Mouse (Mus musculus) megakaryocyte, embryonic 14.5 days (primary cell): ENCODE measurements around the gene Setd7. TPM values are rescaled to one million over a fixed set of nuclear protein-coding genes. Genes with fewer than 3 reads are reported as not detected.
A peak's percentile ranks its signal among the peaks of the same experiment; 100 is the strongest.

Source experiments
- H3K27me3 ChIP-seq: replicated peaks from 2 replicates; pipeline ENCODE3; 2012; ENCODE audit warnings: inconsistent platforms
- H3K36me3 ChIP-seq: replicated peaks from 2 replicates; pipeline ENCODE3; 2012; ENCODE audit warnings: low read length, inconsistent platforms, mixed read lengths
- H3K4me1 ChIP-seq: 2 replicates; pipeline ENCODE4 v1.6.1; 2012; ENCODE audit warnings: inconsistent platforms
- H3K4me3 ChIP-seq: replicated peaks from 2 replicates; pipeline ENCODE3; 2012; ENCODE audit warnings: moderate library complexity, mild to moderate bottlenecking, inconsistent platforms
- H3K9me3 ChIP-seq: 2 replicates; pipeline ENCODE4 v1.6.1; 2012; ENCODE audit warnings: inconsistent platforms
- FLI1 ChIP-seq: IDR thresholded peaks from 2 replicates; pipeline ENCODE4 v1.6.1; 2012; ENCODE audit warnings: low read length, inconsistent platforms, mixed read lengths
- GATA1 ChIP-seq: IDR thresholded peaks from 3 replicates; pipeline ENCODE4 v1.6.1; 2012; ENCODE audit warnings: mixed read lengths, low read length, inconsistent platforms, borderline replicate concordance
- polyA plus RNA-seq: library from polyadenylated mRNA; stranded (reverse); fragments of >175 nt; gene quantifications from 2 replicates; pipeline ENCODE4 v1.2.3, GENCODE M21; 2012; ENCODE audit warnings: low replicate concordance; ENCODE audit not compliant: insufficient read depth

The Setd7 gene
- polyA plus RNA-seq, 1 experiment = 5.0 TPM

DNA sequence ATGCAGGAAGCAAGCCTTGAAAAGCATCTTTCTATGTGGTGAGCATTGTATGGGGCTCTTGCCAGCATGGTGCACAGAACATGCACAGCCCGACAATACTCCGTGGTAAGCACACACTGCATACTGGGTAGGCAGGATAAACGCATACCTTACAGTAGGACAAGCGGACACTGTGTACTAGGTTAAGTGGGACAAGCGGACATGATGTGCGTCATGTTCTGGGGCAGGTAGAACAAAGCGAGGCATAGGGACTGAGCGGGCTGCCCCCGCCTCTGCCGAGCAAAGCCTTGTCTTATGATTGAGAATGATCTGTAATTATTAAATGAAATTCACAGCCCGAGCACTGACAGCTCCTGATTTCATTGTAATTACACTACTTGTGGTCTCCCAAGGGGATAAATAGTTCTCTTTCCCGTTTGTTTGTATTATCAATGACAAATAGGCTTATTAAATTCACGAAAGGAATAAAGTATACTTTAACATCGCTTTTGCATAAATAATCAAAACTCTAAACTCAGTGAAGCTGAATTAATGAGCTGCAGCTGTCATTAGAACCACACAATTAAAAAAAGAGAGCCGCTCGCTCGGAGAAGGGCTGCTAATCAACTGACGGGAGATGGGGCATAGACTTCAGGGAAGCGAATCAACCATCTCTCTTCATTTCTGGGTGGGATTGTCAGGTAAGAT, 16.1 kb downstream of the Setd7 start:
- Histone ChIP-seq H3K36me3 (peaks cover 100% of the 10 kb centered on the region), H3K9me3 (no peaks in the 10 kb centered on the region), H3K4me3 (peak overlapping the region; percentile 53), H3K4me1 (peaks cover 39% of the 10 kb centered on the region), H3K27me3 (no peaks in the 10 kb centered on the region)
- TF ChIP-seq FLI1 (no peak), GATA1 (no peak)

DNA sequence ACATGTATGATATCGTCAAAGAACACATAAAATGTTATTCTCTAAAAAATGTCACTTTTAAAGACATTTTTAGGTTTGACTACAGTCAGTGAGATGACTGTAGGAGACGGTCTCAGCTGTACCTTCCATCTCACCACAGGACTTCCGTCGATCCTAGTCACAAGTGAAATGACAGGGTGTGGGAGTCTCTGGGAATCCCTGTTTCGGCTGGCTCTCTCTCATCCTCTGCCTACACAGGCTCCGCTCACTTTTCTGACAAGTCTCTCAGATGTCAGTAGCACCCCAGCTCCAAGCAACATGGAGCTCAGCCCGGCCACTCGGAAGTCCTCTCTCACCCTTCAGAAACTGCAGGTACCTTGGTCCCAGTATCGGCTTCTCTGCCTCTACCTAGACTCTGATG, 20.0 kb downstream of the Setd7 start:
- H3K36me3 ChIP-seq = peaks cover 99% of the 10 kb centered on the region
- no peak overlapping the region for H3K4me3 ChIP-seq
- no peaks in the 10 kb centered on the region for H3K27me3 ChIP-seq
- H3K9me3 ChIP-seq = no peaks in the 10 kb centered on the region
- TF ChIP-seq GATA1 (no peak), FLI1 (no peak)
- peaks cover 20% of the 10 kb centered on the region for H3K4me1 ChIP-seq

DNA sequence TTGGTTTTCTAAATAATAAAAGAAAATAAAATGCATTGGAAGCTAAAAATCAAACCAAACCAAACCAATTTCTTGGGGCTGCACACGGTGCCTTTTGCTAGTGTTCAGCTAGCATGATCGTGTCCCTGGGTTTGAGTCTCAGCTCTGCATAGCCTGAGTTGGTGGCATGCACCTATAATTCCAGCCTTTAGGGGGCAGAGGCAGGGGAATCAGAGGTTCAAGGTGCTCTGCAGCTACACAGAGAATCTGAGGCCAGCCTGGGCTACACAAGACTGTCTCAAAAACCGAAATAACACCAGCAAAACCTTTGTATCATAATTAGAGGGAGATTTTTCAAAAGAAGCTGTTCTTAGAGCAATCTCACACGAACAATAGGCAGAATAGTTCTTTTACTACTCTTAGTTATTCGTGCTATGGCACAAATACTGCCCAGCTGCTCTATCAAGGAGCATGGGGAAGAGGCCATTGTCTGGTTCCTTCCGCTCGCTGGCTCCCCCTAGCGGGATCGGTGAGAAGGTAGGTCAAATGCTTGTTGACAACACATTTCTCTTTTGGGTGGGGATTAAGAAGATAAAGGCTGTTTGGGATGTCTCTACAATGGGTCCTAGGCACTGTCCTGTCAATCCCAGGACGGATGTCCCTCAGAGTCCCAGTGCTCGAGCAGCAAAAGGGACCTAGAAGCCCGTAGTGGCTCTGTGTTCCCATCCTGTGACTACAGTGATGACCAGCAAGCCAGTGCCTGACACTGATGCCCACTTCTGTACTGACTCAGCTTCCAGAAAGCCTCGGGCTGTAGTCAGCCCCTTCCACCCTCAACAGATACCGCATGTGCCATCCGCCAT, 20.9 kb downstream of the Setd7 start:
- Histone ChIP-seq H3K27me3 (no peaks in the 10 kb centered on the region), H3K4me3 (no peak overlapping the region), H3K9me3 (no peaks in the 10 kb centered on the region), H3K36me3 (peaks cover 97% of the 10 kb centered on the region), H3K4me1 (peaks cover 20% of the 10 kb centered on the region)
- TF ChIP-seq GATA1 = no peak
- no peak for TF ChIP-seq FLI1

DNA sequence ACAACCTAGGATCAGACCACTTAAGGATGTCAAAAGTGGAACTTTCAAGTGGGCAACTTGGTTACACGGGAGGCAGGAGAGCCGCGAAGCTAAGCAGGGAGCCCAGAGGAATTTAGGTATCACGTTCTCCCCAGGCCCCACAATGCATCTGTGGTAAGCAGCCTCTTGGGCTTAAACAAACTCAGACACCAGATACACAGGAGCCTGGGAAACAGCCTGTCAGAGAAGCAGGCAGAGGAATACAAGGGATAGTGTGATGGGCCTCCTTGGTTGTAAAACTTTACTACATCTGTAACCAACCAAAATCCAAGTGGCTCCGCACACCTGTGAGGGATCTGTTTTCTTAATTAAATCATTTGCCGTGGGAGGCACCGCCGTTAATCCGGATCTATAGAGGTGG, 26.7 kb downstream of the Setd7 start:
- TF ChIP-seq GATA1 (no peak), FLI1 (no peak)
- Histone ChIP-seq H3K27me3 (no peaks in the 10 kb centered on the region), H3K9me3 (no peaks in the 10 kb centered on the region), H3K4me3 (no peak overlapping the region), H3K36me3 (peaks cover 97% of the 10 kb centered on the region), H3K4me1 (no peaks in the 10 kb centered on the region)

DNA sequence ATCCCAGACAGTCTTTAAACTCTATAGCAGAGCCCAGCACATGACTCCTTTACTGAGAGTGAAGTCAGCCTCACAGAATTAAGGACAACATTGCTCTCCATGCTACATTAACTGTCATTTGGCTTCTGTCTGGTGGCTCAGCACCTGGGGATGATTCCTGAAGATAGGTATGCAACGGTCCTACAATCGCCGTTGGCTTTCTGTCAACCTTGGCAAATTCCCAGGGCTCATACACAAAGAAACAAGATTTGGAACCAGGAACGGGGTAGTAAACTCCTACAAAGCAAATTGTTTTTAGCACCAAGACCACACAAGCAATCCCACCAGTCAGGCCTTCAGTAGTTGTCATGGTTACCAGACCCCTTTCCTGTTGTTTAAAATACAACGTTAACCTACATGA, 27.1 kb downstream of the Setd7 start:
- TF ChIP-seq FLI1 = no peak
- TF ChIP-seq GATA1 = no peak
- Histone ChIP-seq H3K9me3 (no peaks in the 10 kb centered on the region), H3K4me3 (no peak overlapping the region), H3K36me3 (peaks cover 97% of the 10 kb centered on the region), H3K4me1 (no peaks in the 10 kb centered on the region), H3K27me3 (no peaks in the 10 kb centered on the region)

DNA sequence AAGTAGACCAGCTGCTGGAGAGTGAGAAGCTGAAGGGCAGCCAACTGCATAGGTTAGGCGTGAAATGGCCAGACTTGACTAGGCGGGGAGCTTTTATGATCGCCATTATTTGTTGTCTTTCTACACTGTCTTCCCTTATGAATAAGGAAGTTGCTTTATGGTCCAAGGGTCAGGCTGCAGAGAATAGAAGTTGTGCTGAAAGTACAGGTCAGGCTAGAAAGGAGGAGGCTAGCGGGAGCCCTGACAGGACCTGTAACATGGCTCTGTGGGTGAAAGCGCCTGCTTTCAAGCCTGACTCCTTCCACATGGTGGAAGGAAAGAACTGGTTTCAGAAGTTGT, 28.4 kb downstream of the Setd7 start:
- Histone ChIP-seq H3K36me3 (peaks cover 96% of the 10 kb centered on the region), H3K27me3 (no peaks in the 10 kb centered on the region), H3K9me3 (no peaks in the 10 kb centered on the region), H3K4me1 (no peaks in the 10 kb centered on the region), H3K4me3 (no peak overlapping the region)
- TF ChIP-seq FLI1 (no peak), GATA1 (no peak)

DNA sequence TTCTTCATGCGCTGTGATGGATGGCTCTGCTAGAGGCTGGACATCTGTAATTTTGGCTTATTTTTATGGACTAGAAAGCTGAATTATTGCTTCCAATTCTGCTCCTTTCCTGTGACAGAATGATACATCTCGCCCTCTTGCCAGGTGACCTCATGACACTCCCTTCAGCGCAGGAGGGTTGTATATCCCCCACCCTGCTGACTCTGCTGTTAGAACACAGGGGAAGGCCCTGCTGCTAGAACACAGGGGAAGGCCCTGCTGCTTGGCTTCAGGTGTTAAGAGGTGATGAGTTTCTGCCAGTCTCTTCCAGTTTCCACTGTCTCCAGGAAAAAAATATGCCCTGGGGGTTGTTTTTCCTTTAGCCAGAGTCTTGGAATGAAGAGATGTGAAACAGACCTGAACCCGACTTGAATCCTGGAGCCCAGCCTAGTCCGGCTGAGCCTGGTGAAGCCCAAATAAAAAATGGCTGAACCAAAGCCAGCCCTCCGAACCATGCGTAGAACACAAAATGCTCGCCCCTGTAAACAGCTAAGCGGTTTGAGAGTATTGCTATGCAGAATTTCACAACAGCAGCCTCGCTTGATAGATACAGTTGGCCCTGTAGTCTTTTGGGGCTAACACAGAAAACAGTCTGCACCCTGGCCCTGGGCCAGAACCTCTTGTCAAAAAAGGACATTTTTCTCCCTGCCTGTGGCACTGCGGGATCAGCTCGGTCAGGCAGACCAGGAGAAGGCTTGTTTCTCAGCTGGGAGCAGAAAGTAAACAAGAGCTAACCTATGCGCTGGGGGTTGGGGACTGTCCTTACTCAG, 29.0 kb downstream of the Setd7 start:
- no peaks in the 10 kb centered on the region for H3K27me3 ChIP-seq
- TF ChIP-seq GATA1 (no peak), FLI1 (no peak)
- peaks cover 97% of the 10 kb centered on the region for H3K36me3 ChIP-seq
- no peaks in the 10 kb centered on the region for H3K9me3 ChIP-seq
- H3K4me1 ChIP-seq = no peaks in the 10 kb centered on the region; the same call in 1 of the 2 replicates
- H3K4me3 ChIP-seq = no peak overlapping the region

DNA sequence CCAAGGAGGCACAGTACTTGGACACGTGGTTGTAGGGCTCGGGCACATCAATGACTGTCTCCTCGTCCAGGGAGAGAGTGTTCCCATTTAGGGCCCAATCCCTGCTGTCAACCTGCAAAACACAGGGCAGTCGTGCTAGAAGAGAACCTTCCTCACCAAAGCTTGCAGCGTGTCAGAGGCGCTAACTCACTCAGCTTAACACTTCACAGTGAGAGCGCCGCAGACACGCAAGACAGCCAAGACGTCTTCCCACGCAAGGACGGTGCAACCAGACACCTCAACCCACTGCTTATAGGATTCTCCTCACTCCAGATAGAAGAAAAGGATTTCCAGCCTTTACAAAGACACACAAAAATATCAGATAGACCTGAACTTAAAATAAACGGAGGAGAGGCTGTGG, 33.8 kb downstream of the Setd7 start:
- TF ChIP-seq GATA1 (no peak), FLI1 (no peak)
- no peaks in the 10 kb centered on the region; the same call in 1 of the 2 replicates for H3K4me1 ChIP-seq
- H3K27me3 ChIP-seq = no peaks in the 10 kb centered on the region
- H3K9me3 ChIP-seq = no peaks in the 10 kb centered on the region
- no peak overlapping the region for H3K4me3 ChIP-seq
- peaks cover 98% of the 10 kb centered on the region for H3K36me3 ChIP-seq

DNA sequence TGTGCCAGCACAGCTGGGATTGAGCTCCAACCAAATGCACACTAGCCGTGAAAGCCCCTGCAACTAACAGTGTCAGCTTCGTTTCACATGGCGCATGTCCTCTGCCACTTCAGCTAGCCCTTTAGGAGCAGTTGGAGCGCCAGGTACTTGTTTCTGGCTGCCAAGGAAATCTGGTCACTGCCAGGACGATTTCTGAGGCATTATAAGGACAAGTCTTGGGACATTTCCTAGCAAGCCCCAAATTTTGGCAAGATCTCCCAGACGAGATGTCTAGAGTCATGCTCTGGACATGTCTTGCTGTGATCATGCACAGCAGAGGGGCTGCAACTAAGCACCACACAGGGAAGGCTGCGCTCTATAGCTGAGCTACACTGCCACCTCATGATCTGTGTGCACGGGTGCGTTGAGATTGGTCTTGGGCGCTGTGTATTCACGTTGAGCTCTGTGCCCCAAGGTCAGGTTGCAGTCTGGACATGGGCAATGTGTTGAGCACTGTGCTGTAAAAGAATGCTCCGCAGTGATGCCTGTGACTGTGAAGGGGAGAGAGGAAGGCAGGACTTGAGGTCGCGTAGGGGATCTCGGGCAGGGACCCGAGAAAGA, 35.4 kb downstream of the Setd7 start:
- Histone ChIP-seq H3K9me3 (no peaks in the 10 kb centered on the region), H3K4me3 (no peak overlapping the region), H3K27me3 (no peaks in the 10 kb centered on the region), H3K36me3 (peaks cover 98% of the 10 kb centered on the region), H3K4me1 (peaks cover 9% of the 10 kb centered on the region; the same call in 1 of the 2 replicates)
- TF ChIP-seq GATA1 (no peak), FLI1 (no peak)

DNA sequence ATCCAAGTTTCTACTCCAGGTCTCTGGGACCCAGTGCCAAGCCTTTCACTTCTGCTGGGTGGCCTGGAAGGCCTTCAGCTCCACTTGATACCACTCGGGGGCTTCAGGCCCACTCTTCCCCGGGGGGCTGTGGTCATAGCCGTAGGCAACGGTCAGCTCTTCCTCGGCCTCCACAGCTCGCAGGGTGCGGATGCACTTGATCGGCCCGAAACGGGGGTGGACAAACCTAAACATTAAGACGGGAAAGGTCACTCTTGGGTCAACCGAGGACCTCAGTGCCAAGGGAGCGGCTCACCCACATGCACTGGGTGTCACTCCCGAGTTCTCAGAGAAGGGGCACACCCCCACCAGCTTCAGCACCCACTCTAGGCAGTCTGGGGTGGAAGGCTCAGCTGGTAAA, 39.4 kb downstream of the Setd7 start:
- H3K4me1 ChIP-seq = peaks cover 39% of the 10 kb centered on the region
- no peak overlapping the region for H3K4me3 ChIP-seq
- TF ChIP-seq FLI1 (no peak), GATA1 (no peak)
- H3K27me3 ChIP-seq = no peaks in the 10 kb centered on the region
- H3K9me3 ChIP-seq = no peaks in the 10 kb centered on the region
- peaks cover 93% of the 10 kb centered on the region for H3K36me3 ChIP-seq
